11 mouse cellular contexts compared by ENCODE assay signal in genomic region chr6:85141013-85141412, GRCm38 (mm10). TPM values are rescaled to one million over a fixed set of nuclear protein-coding genes. Genes with fewer than 3 reads are reported as not detected.
DNase-seq lines count a peak whose midpoint lies in the region; ATAC-seq and TF ChIP-seq lines count a peak whose summit lies in the region.
"Not testable (repeated sequence)": the region's sequence is repeated elsewhere in the genome, so short reads cannot be mapped to it uniquely, and the experiment has no call there.
"Had no signal": no experiment of that assay in that cellular context is flagged by ENCODE, and none has a peak within 500 bp of the region (broad histone marks: within the 10 kb centered on the region; RNA-seq: fewer than 3 reads in every experiment).

No protein-coding gene starts in this region.

- H3K4me1 ChIP-seq in CH12.LX (ENCODE audit: control insufficient read depth in 1 of 2, insufficient read depth in 2 of 2); heart, adult 2 months (ENCODE audit: control insufficient read depth, insufficient read depth, low read length); limb, embryonic 11.5 days (ENCODE audit: control insufficient read depth, insufficient read depth, low read length); midbrain, embryonic 14.5 days (ENCODE audit: control insufficient read depth, insufficient read depth, low read length); thymus, adult 2 months (replicated peaks; ENCODE audit: control insufficient read depth, insufficient read depth, low read length): not testable (repeated sequence)

- not testable (repeated sequence) for H3K79me2 ChIP-seq in CH12.LX (replicated peaks; ENCODE audit: control insufficient read depth, extremely low read depth, insufficient read depth, poor library complexity, severe bottlenecking); heart, adult 2 months (replicated peaks; ENCODE audit: control insufficient read depth, insufficient read depth, low read length)

- intact Hi-C loops in heart, adult 2 months (cut with DNase I), result not testable (repeated sequence)

- peak; percentile 54 for TF ChIP-seq RAD21 in CH12.LX (IDR thresholded peaks at IDR 0.05; ENCODE audit: low read depth, low read length)

- not testable (repeated sequence) for H3K9me3 ChIP-seq in CH12.LX (replicated peaks; ENCODE audit: low read length); limb, embryonic 11.5 days (ENCODE audit: control insufficient read depth, low read length); midbrain, embryonic 14.5 days (ENCODE audit: control insufficient read depth, low read length)

- not testable (repeated sequence) for H3K36me3 ChIP-seq in CH12.LX (replicated peaks in 1 of 2; ENCODE audit: control insufficient read depth in 1 of 2, insufficient read depth in 1 of 2, low read length in 1 of 2); heart, adult 2 months (ENCODE audit: control insufficient read depth, insufficient read depth, low read length); limb, embryonic 11.5 days (ENCODE audit: control insufficient read depth, insufficient read depth, low read length); midbrain, embryonic 14.5 days (ENCODE audit: control insufficient read depth, insufficient read depth, low read length); thymus, adult 2 months (ENCODE audit: control insufficient read depth, insufficient read depth, low read length)

- H3K4me2 ChIP-seq in CH12.LX (ENCODE audit: insufficient read depth, low read depth, poor library complexity, severe bottlenecking); limb, embryonic 11.5 days (ENCODE audit: low read depth, severe bottlenecking); midbrain, embryonic 14.5 days (ENCODE audit: low read length): not testable (repeated sequence)

- DNase-seq in CH12.LX (ENCODE audit: extremely low read depth), result peak; percentile 59
- peak; percentile 41 to 69 for DNase-seq in adrenal gland, postnatal 36 days
- DNase-seq in embryo, embryonic 10 days (ENCODE audit: low spot score), result peak; percentile 80
- DNase-seq in heart, adult 2 months, result peak; percentile 45 to 52
- peak; percentile 54 for DNase-seq in kidney, adult 18-20 months
- DNase-seq in limb, embryonic 11.5 days (ENCODE audit: low spot score), result peak; percentile 61
- peak; percentile 67 for DNase-seq in midbrain, embryonic 14.5 days
- DNase-seq in thymus, adult 2 months, result peak; percentile 52

- not testable (repeated sequence) for TF ChIP-seq EP300 in CH12.LX (IDR thresholded peaks at IDR 0.05; ENCODE audit: low read length); heart, adult 2 months (IDR thresholded peaks at IDR 0.05; ENCODE audit: insufficient read depth, low read depth, low read length)

- in situ Hi-C loops in CH12.LX (cut with MboI; ENCODE audit: low pct_ligation_motif_present, low pct_unique_long_range_greater_than_20kb, low sequenced_read_pairs), result loop anchor here (10.0 kb wide), 1 partner anchor 94 kb away; no protein-coding TSS in a partner anchor

- H3K27me3 ChIP-seq in CH12.LX (replicated peaks), result peaks cover 25% of the 10 kb centered on the region
- H3K27me3 ChIP-seq in heart, adult 2 months (ENCODE audit: control insufficient read depth, insufficient read depth, low read length); limb, embryonic 11.5 days (ENCODE audit: control insufficient read depth, insufficient read depth, low read length); midbrain, embryonic 14.5 days (ENCODE audit: control insufficient read depth, insufficient read depth, low read length); thymus, adult 2 months (ENCODE audit: control insufficient read depth, insufficient read depth, low read length): not testable (repeated sequence)

- ATAC-seq in limb, embryonic 11.5 days (ENCODE audit: insufficient number of reproducible peaks, low FRiP score, low TSS enrichment, low read depth); midbrain, embryonic 14.5 days (ENCODE audit: low FRiP score, low TSS enrichment): not testable (repeated sequence)

- not testable (repeated sequence) for H3K27ac ChIP-seq in CH12.LX (ENCODE audit: insufficient read depth, low read depth); heart, adult 2 months; limb, embryonic 11.5 days (replicated peaks; ENCODE audit: low read depth, low read length); midbrain, embryonic 14.5 days (replicated peaks; ENCODE audit: low read depth, low read length); thymus, adult 2 months (ENCODE audit: control insufficient read depth, insufficient read depth, low read length)

- WGBS in heart, adult 2 months, result 6% methylated on average over 7 of the region's 7 CpGs
- WGBS in limb, embryonic 11.5 days, result 10% methylated on average over 6 of the region's 7 CpGs
- WGBS in midbrain, embryonic 14.5 days, result 8% methylated on average over 6 of the region's 7 CpGs
- WGBS in thymus, adult 2 months, result 12% methylated on average over 7 of the region's 7 CpGs

- dilution Hi-C loops in CH12.LX (cut with MboI; ENCODE audit: extremely low pct_ligation_motif_present, extremely low pct_unique_long_range_greater_than_20kb, low sequenced_read_pairs), result not testable (repeated sequence)

- not testable (repeated sequence) for TF ChIP-seq POLR2A in CH12.LX (IDR thresholded peaks at IDR 0.05; ENCODE audit: low read depth, low read length); heart, adult 2 months (IDR thresholded peaks at IDR 0.05; ENCODE audit: insufficient read depth, low read depth, low read length); thymus, adult 2 months (IDR thresholded peaks at IDR 0.05; ENCODE audit: control insufficient read depth, extremely low read depth, insufficient read depth, low read length, poor library complexity)

- TF ChIP-seq CTCF in CH12.LX (conservative IDR thresholded peaks at IDR 0.05 in 1 of 2, IDR thresholded peaks at IDR 0.05 in 1 of 2; ENCODE audit: low read depth in 2 of 2, low read length in 2 of 2), result peak; percentile 45 to 68
- peak; percentile 70 for TF ChIP-seq CTCF in heart, adult 2 months (IDR thresholded peaks at IDR 0.05)
- TF ChIP-seq CTCF in thymus, adult 2 months (IDR thresholded peaks at IDR 0.05; ENCODE audit: borderline replicate concordance, control insufficient read depth, extremely low read depth, insufficient read depth, low read length, poor library complexity), result not testable (repeated sequence)

- not testable (repeated sequence) for H3K4me3 ChIP-seq in CH12.LX (replicated peaks in 1 of 3; ENCODE audit: low read depth in 2 of 3, low read length in 2 of 3, poor library complexity in 1 of 3); heart, adult 2 months; limb, embryonic 11.5 days (ENCODE audit: low read depth, low read length); midbrain, embryonic 14.5 days (replicated peaks; ENCODE audit: low read depth, low read length); thymus, adult 2 months (ENCODE audit: control insufficient read depth, insufficient read depth, low read length)

- not testable (repeated sequence) for H3K9ac ChIP-seq in CH12.LX (ENCODE audit: insufficient read depth, low read depth); heart, adult 2 months (ENCODE audit: low read depth, low read length); limb, embryonic 11.5 days (ENCODE audit: low read length); midbrain, embryonic 14.5 days (replicated peaks; ENCODE audit: low read length)

RNA-seq across cellular contexts. Expression of gene Spr, which starts 3.4 kb away (rescaled TPM):
- 64.4 and 70.8 TPM in 2 replicates for total RNA-seq in CH12.LX (2012; rRNA removed)
- 42.8 and 44.3 TPM in 2 replicates for total RNA-seq in CH12.LX (2014; rRNA removed)
- polyA plus RNA-seq in CH12.LX (2012; ENCODE audit: insufficient read length, low read depth), result 69.3 and 76.7 TPM in 2 replicates
- total RNA-seq in adrenal gland, postnatal 36 days (2021), result 10 to 100 TPM; 57.5 to 85.7 TPM
- 10 to 100 TPM; 85.9 to 92.3 TPM for total RNA-seq in heart, adult 2 months (2021)
- polyA plus RNA-seq in heart, adult 2 months (2012; rRNA removed), result 33.2 and 34.7 TPM in 2 replicates
- 63.3 and 77.8 TPM in 2 replicates for polyA plus RNA-seq in limb, embryonic 11.5 days (2014; fragmentation: Nextera tagmentation; extraction: Ambion mirVana)
- polyA plus RNA-seq in midbrain, embryonic 14.5 days (2014; fragmentation: Nextera tagmentation; extraction: Ambion mirVana), result 36.5 and 43.3 TPM in 2 replicates
- polyA plus RNA-seq in thymus, adult 2 months (2012; rRNA removed), result 20.4 and 21.0 TPM in 2 replicates

RNA-seq across cellular contexts. Expression of gene Emx1, which starts 46.2 kb away (rescaled TPM):
- total RNA-seq in CH12.LX (2012; rRNA removed) (not detected in 2 replicates), CH12.LX (2014; rRNA removed) (not detected in 2 replicates)
- not detected in 2 replicates for polyA plus RNA-seq in CH12.LX (2012; ENCODE audit: insufficient read length, low read depth)
- not detected for total RNA-seq in adrenal gland, postnatal 36 days (2021)
- total RNA-seq in heart, adult 2 months (2021), result not detected
- polyA plus RNA-seq in heart, adult 2 months (2012; rRNA removed), result not detected in 2 replicates
- polyA plus RNA-seq in limb, embryonic 11.5 days (2014; fragmentation: Nextera tagmentation; extraction: Ambion mirVana), result 0.34 and 1.4 TPM in 2 replicates
- 1.1 and 1.6 TPM in 2 replicates for polyA plus RNA-seq in midbrain, embryonic 14.5 days (2014; fragmentation: Nextera tagmentation; extraction: Ambion mirVana)
- 0.23 and 0.40 TPM in 2 replicates for polyA plus RNA-seq in thymus, adult 2 months (2012; rRNA removed)
- polyA plus RNA-seq: erythroblast, embryonic 14.5 days; liver, embryonic 16.5 days; neural tube, embryonic 14.5 days had no signal
